Mouse (Mus musculus) heart, postnatal 36 days (tissue): Measurements from ENCODE around the gene Mpeg1. TPM values are rescaled to one million over a fixed set of nuclear protein-coding genes. Genes with fewer than 3 reads are reported as not detected.

Source experiments
- DNase-seq, 2 experiments: peaks; one replicate each; pipeline ENCODE4 v3.0.0; 2021 to 2022
- intact Hi-C: fragments of 180-260 bp; cut with DNase I; formaldehyde crosslinking; loops from one replicate; pipeline ENCODE4 v1.15.1; 2025
- total RNA-seq, 2 experiments: library from RNA; stranded (reverse); gene quantifications; 2 replicates each; pipeline ENCODE4 v1.2.3; 2021

Mpeg1 gene
- total RNA-seq: 10 to 100 TPM in 1 of 2 experiments, 1 to 10 TPM in 1; 8.6 to 12.2 TPM

- intact Hi-C loops: no loop called here
- no peak for DNase-seq
Measured at GRCm38 (mm10) chr19:12460282-12461249, at the start of gene Mpeg1. Mpeg1 (plus strand) TSS chr19:12460779.

GRCm38 (mm10) chr19:12413737-12414136 lies 46.8 kb upstream of the Mpeg1 start:
- intact Hi-C loops: no loop called here
- no peak for DNase-seq

DNA sequence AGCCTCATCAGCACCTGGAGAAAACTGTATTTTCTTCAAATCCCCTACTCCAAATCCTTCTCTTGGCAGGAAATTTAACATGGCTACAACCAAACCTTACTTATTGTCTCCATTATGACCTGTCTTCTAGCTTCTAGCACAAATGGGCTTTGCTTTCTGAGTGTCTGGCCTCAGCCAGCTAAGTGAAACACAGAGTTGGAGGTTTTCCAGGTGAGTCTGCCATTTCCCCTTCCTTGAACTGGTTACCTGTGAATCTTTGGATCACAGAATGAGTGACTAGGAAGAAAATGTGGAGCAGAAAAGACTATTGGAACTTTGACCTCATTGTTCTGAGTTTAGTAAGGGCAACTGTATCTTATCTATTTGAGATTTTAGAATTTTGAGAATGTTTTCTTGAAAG lies 43.2 kb upstream of the Mpeg1 start, which contains the start of gene Olfr1441:
Gene Olfr1441, plus strand, starts transcription at position 73 of the 400 bp plus-strand sequence.
- no peak for DNase-seq
- intact Hi-C loops: no loop called here

GRCm38 (mm10) chr19:12418312-12418711 lies 42.3 kb upstream of the Mpeg1 start:
- no peak for DNase-seq

GRCm38 (mm10) chr19:12420555-12420954 lies 40.0 kb upstream of the Mpeg1 start:
- DNase-seq: no peak
- intact Hi-C loops: no loop called here

More at GRCm38 (mm10) chr19:12418312-12418711, 42.3 kb upstream of the Mpeg1 start:
- intact Hi-C loops: no loop called here

DNA sequence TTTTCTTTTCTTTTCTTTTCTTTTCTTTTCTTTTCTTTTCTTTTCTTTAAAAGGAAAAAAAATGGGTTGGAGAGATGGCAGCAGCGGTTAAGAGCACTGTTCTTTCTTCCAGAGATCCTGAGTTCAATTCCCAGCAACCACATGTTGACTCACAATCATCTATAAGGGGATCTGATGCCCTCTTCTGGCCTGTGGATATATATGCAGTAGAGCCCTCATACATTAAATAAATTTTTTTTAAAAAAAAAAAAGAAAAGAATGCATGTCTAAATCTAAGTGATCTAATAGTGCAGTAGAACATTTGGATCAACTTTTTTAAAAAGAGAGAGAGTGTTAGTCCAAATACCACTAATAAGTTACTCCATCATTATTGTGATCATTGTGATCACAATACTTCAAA lies 38.9 kb upstream of the Mpeg1 start:
- DNase-seq: no peak
- intact Hi-C loops: no loop called here

DNA sequence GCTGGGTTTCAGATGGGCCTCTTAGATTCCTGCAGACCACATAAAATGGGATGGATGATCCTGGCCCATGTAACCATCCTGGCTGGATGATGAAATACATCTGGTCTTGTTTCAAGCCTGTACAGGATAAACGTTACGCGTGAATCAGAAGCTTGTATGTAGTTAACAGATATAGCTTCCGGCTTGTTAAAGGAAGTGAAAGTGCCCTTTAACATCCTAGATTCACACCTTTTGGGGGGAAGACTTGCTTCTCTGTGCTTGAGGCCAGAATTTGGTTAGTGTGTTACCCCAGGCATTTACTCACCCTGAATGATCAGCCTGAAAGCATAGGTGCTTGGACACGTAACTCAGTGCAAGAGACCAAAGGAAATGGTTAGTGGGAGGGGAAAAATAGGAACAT lies 33.5 kb upstream of the Mpeg1 start:
- intact Hi-C loops: no loop called here
- DNase-seq: no peak

DNA sequence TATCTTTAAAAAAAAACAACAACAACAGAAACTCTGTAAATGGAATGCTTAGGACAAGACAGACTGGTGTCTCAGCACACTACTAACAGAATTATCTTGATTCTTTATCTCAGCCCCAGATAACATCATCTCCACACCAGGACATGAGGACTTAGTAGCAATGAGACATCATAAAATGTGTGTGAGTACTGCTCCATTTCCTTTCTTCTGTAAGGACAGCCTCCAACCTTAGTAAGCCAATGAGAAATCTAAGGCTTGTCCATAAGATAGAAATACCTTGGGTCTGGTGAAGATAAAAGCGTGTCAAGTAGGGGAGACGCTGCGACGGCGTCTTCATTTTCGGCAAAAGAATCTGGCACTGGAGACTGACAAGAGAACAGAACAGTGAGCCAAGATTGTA lies 33.0 kb upstream of the Mpeg1 start, which contains the start of gene Pfpl:
Gene Pfpl, plus strand, starts transcription at position 301 of the 400 bp plus-strand sequence.
- intact Hi-C loops: no loop called here
- no peak for DNase-seq

DNA sequence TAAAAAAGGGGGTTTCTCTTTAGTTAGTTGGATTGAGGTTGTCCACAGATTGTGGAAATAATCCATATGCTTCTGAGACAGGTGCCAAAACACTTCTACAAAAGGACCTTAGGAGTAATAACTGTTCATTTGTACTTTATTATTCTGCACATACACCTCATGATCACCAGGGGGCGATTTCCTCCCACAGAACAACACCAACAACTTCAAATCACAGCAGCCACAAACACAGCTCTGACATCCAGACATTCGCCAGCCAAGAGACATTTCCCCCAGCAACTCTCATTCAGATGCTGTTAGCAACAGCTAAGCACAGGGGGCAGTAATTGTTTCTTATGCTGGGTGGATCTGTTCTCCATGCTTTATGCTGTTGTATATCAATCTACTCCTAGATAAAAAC lies 27.5 kb upstream of the Mpeg1 start:
- peak in 1 of 2 experiments; percentile 36 for DNase-seq
- intact Hi-C loops: loop anchor here (2.0 to 5.0 kb wide), 2 partner anchors 34 to 69 kb away; partner anchors contain the start of gene Dtx4

DNA sequence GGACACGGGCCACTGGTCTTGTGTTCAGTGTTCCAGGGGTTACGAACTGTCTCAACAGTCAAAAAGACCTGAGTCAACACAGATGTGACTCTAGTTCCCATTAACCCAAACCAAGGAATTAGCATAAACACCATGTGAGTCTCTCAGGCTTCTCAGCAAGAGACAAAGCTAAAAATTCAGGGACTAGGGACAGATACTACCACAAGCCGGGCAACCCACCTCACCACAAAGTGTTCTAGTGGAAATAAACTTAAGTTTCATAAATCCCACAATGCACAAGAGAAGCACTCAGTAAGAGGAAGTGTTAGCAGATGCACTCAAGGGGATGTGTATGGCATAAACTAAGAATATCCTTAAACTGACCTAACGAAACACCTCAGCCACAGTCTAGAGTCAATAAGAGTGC lies 25.6 kb upstream of the Mpeg1 start:
- intact Hi-C loops: no loop called here
- DNase-seq: no peak

GRCm38 (mm10) chr19:12435750-12436524 lies 24.6 kb upstream of the Mpeg1 start:
- intact Hi-C loops: no loop called here
- DNase-seq: no peak

DNA sequence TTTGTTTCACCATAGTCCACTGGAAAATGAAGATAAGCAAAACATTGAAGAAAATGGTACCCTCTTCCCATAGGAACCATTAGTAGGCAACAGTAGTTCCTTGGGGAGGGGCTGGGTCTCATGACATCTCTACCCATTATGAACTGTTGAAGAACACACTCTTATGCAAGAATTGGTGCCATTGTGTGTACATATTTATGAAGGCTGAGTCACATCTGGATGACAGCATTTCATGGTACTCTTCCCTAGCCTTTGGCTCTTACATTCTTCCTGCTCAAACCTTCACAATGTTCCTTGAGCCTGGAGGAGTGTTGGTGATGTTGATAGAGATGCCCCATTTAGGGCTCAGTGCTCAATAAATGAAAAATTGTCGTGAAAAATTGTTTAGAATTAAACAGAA lies 21.0 kb upstream of the Mpeg1 start:
- DNase-seq: no peak
- intact Hi-C loops: no loop called here

- intact Hi-C loops: no loop called here
- no peak for DNase-seq
Measured at GRCm38 (mm10) chr19:12440103-12440725, 20.4 kb upstream of the Mpeg1 start.

GRCm38 (mm10) chr19:12442560-12442959 lies 18.0 kb upstream of the Mpeg1 start:
- DNase-seq: no peak
- intact Hi-C loops: no loop called here

- DNase-seq: no peak
- intact Hi-C loops: no loop called here
Measured at GRCm38 (mm10) chr19:12445014-12445413, 15.6 kb upstream of the Mpeg1 start.

- no peak for DNase-seq
- intact Hi-C loops: no loop called here
Measured at GRCm38 (mm10) chr19:12457401-12458066, 3.0 kb upstream of the Mpeg1 start.

- intact Hi-C loops: no loop called here
Measured at GRCm38 (mm10) chr19:12459516-12459915, 1.1 kb upstream of the Mpeg1 start.

GRCm38 (mm10) chr19:12462851-12463721 lies 2.5 kb downstream of the Mpeg1 start:
- intact Hi-C loops: no loop called here
- DNase-seq: no peak

More at GRCm38 (mm10) chr19:12459516-12459915, 1.1 kb upstream of the Mpeg1 start:
- DNase-seq: no peak

GRCm38 (mm10) chr19:12463722-12464035 lies 3.1 kb downstream of the Mpeg1 start:
- intact Hi-C loops: no loop called here
- DNase-seq: no peak
